Mouse (Mus musculus): ENCODE results near the gene Tmx2.
"Not testable (repeated sequence)": the region's sequence is repeated elsewhere in the genome, so short reads cannot be mapped to it uniquely, and the experiment has no call there.

Gene Tmx2

GRCm38 (mm10) chr2:84679016-84679415 lies at the start of gene Tmx2:
Tmx2 (minus strand) TSS chr2:84679140.
- DNase-seq (ENCODE audit: low spot score): no peak

GRCm38 (mm10) chr2:84728191-84728590 lies 49.3 kb upstream of the Tmx2 start:
- not testable (repeated sequence) for DNase-seq (ENCODE audit: low spot score)

- DNase-seq (ENCODE audit: low spot score): peak; percentile 90
These were observed 48.4 kb upstream of the Tmx2 start, which contains the start of gene Clp1 for GRCm38 (mm10) chr2:84727172-84727858. Clp1 (minus strand) TSS chr2:84727350.

GRCm38 (mm10) chr2:84726716-84727115 lies 47.8 kb upstream of the Tmx2 start:
- no peak for DNase-seq (ENCODE audit: low spot score)

GRCm38 (mm10) chr2:84725770-84726169 lies 46.8 kb upstream of the Tmx2 start:
- DNase-seq (ENCODE audit: low spot score): no peak

- DNase-seq (ENCODE audit: low spot score): no peak
These were observed 44.9 kb upstream of the Tmx2 start for GRCm38 (mm10) chr2:84723856-84724255.

- no peak for DNase-seq (ENCODE audit: low spot score)
These were observed 42.2 kb upstream of the Tmx2 start for GRCm38 (mm10) chr2:84721182-84721581.

- no peak for DNase-seq (ENCODE audit: low spot score)
These were observed 41.8 kb upstream of the Tmx2 start for GRCm38 (mm10) chr2:84720718-84721117.

GRCm38 (mm10) chr2:84717357-84717756 lies 38.4 kb upstream of the Tmx2 start:
- DNase-seq (ENCODE audit: low spot score): no peak

- DNase-seq (ENCODE audit: low spot score): no peak
These were observed 37.7 kb upstream of the Tmx2 start for GRCm38 (mm10) chr2:84716423-84717355.

GRCm38 (mm10) chr2:84715562-84716361 lies 36.8 kb upstream of the Tmx2 start:
- no peak for DNase-seq (ENCODE audit: low spot score)

- DNase-seq (ENCODE audit: low spot score): peak; percentile 98
These were observed 36.0 kb upstream of the Tmx2 start, which contains the start of gene Zdhhc5 for GRCm38 (mm10) chr2:84714811-84715561. Zdhhc5 (minus strand) TSS chr2:84715180.

GRCm38 (mm10) chr2:84714422-84714810 lies 35.5 kb upstream of the Tmx2 start:
- no peak for DNase-seq (ENCODE audit: low spot score)

- no peak for DNase-seq (ENCODE audit: low spot score)
These were observed 33.0 kb upstream of the Tmx2 start for GRCm38 (mm10) chr2:84711898-84712297.

GRCm38 (mm10) chr2:84707523-84707922 lies 28.6 kb upstream of the Tmx2 start:
- DNase-seq (ENCODE audit: low spot score): no peak

GRCm38 (mm10) chr2:84705295-84705694 lies 26.4 kb upstream of the Tmx2 start:
- DNase-seq (ENCODE audit: low spot score): no peak

GRCm38 (mm10) chr2:84704329-84704728 lies 25.4 kb upstream of the Tmx2 start:
- no peak for DNase-seq (ENCODE audit: low spot score)

- no peak for DNase-seq (ENCODE audit: low spot score)
These were observed 24.6 kb upstream of the Tmx2 start for GRCm38 (mm10) chr2:84703497-84703896.

GRCm38 (mm10) chr2:84695007-84695695 lies 16.2 kb upstream of the Tmx2 start:
- no peak for DNase-seq (ENCODE audit: low spot score)

- DNase-seq (ENCODE audit: low spot score): no peak
These were observed 11.1 kb upstream of the Tmx2 start for GRCm38 (mm10) chr2:84690050-84690449.
